Mouse (Mus musculus) heart, embryonic 14.5 days (tissue): ENCODE data around the gene Mpnd. TPM values are rescaled to one million over a fixed set of nuclear protein-coding genes. Genes with fewer than 3 reads are reported as not detected.
A peak's percentile ranks its signal among the peaks of the same experiment; 100 is the strongest.

ENCODE experiments used
- ATAC-seq: fragments of 200-750 bp; cut with Nextera tagmentation; 2 replicates; pipeline ENCODE4 v1.8.0; 2017; ENCODE audit warnings: low read depth, moderate TSS enrichment; ENCODE audit not compliant: insufficient number of reproducible peaks, insufficient read depth, low FRiP score
- H3K27ac ChIP-seq, 2 experiments: fragments of 200-500 bp in 1 of 2; fragments of 300-500 bp in 1 of 2; sonication (generic) in 1 of 2; replicated peaks in 1 of 2; 2 replicates each; pipeline ENCODE4 v1.5.1; 2012 to 2014; ENCODE audit warnings: low read depth in 2 of 2, low read length in 2 of 2, control low read depth in 1 of 2, mild to moderate bottlenecking in 1 of 2, mixed read lengths in 1 of 2; ENCODE audit not compliant: control insufficient read depth in 1 of 2, insufficient read depth in 1 of 2
- H3K27me3 ChIP-seq: fragments of 300-500 bp; sonication (generic); 2 replicates; pipeline ENCODE4 v1.6.1; 2014; ENCODE audit warnings: mild to moderate bottlenecking, low read length, control low read depth; ENCODE audit not compliant: control insufficient read depth, insufficient read depth
- H3K36me3 ChIP-seq: fragments of 300-500 bp; sonication (generic); 2 replicates; pipeline ENCODE4 v1.6.1; 2014; ENCODE audit warnings: mild to moderate bottlenecking, control low read depth, low read length, mixed read lengths; ENCODE audit not compliant: control insufficient read depth, insufficient read depth
- H3K4me1 ChIP-seq, 2 experiments: fragments of 200-500 bp in 1 of 2; fragments of 300-500 bp in 1 of 2; sonication (generic) in 1 of 2; 2 replicates each; pipeline ENCODE4 v1.6.1; 2012 to 2014; ENCODE audit warnings: low read length in 2 of 2, control low read depth in 1 of 2, mixed read lengths in 1 of 2; ENCODE audit not compliant: control insufficient read depth in 2 of 2, insufficient read depth in 2 of 2
- H3K4me2 ChIP-seq: fragments of 300-500 bp; sonication (generic); 2 replicates; pipeline ENCODE4 v1.6.1; 2014; ENCODE audit warnings: mild to moderate bottlenecking, low read length
- H3K4me3 ChIP-seq, 2 experiments: fragments of 200-500 bp in 1 of 2; fragments of 300-500 bp in 1 of 2; sonication (generic) in 1 of 2; 2 replicates each; pipeline ENCODE4 v1.5.1; 2012 to 2014; ENCODE audit warnings: low read length in 2 of 2, mild to moderate bottlenecking in 2 of 2, control low read depth in 1 of 2, low read depth in 1 of 2, moderate library complexity in 1 of 2; ENCODE audit not compliant: control insufficient read depth in 1 of 2, insufficient read depth in 1 of 2
- H3K9ac ChIP-seq: fragments of 300-500 bp; sonication (generic); 2 replicates; pipeline ENCODE4 v1.6.1; 2014; ENCODE audit warnings: mild to moderate bottlenecking, low read length
- H3K9me3 ChIP-seq: fragments of 300-500 bp; sonication (generic); 2 replicates; pipeline ENCODE4 v1.6.1; 2016; ENCODE audit warnings: low read length, control low read depth; ENCODE audit not compliant: control insufficient read depth
- WGBS: fragments of 180-500 bp; shearing (Covaris S2); extraction: QIAGEN DNeasy Blood & Tissue Kit; methylation state at CpG from one replicate; pipeline ENCODE4 v1.1.7; 2014; 5-methylcytosine and 5-hydroxymethylcytosine counted together
- polyA plus RNA-seq: library from polyadenylated mRNA; unstranded; fragments of >200 nt; fragmentation: Nextera tagmentation; extraction: Ambion mirVana; gene quantifications from 2 replicates; pipeline ENCODE4 v1.2.1, GENCODE M21; 2014

The Mpnd gene
- polyA plus RNA-seq, 1 experiment from 2014 or later = 84.4 TPM

GRCm38 (mm10) chr17:55959946-55960740, 45.4 kb upstream of the Mpnd start:
- Histone ChIP-seq H3K36me3 (peaks cover 36% of the 10 kb centered on the region), H3K27me3 (peaks cover 6% of the 10 kb centered on the region), H3K4me3 (peak overlapping the region; percentile 61 to 95), H3K27ac (peak overlapping the region; percentile 68 to 98; a peak in 2 of 4 replicates), H3K9me3 (no peaks in the 10 kb centered on the region), H3K4me2 (peak overlapping the region; percentile 75), H3K4me1 (peaks cover 18% of the 10 kb centered on the region in 2 experiments), H3K9ac (peak overlapping the region; percentile 78)
- no peak for ATAC-seq
- WGBS = 68% methylated on average over 10 of the region's 10 CpGs

- H3K4me3 ChIP-seq = no peak overlapping the region
- H3K27me3 ChIP-seq = no peaks in the 10 kb centered on the region; the same call in 1 of the 2 replicates
- H3K9ac ChIP-seq = no peak overlapping the region
- H3K4me1 ChIP-seq = peaks cover 18% of the 10 kb centered on the region in 2 experiments
- H3K27ac ChIP-seq = no peak overlapping the region
- H3K9me3 ChIP-seq = no peaks in the 10 kb centered on the region
- H3K36me3 ChIP-seq = peaks cover 39% of the 10 kb centered on the region
- no peak for ATAC-seq
- no peak overlapping the region for H3K4me2 ChIP-seq
Measured at GRCm38 (mm10) chr17:55960791-55961190, 44.7 kb upstream of the Mpnd start.

GRCm38 (mm10) chr17:55961631-55962030, 43.9 kb upstream of the Mpnd start:
- Histone ChIP-seq H3K4me2 (no peak overlapping the region), H3K9me3 (no peaks in the 10 kb centered on the region), H3K4me3 (no peak overlapping the region), H3K27me3 (no peaks in the 10 kb centered on the region; the same call in 1 of the 2 replicates), H3K4me1 (peaks cover 12 to 13% of the 10 kb centered on the region in 2 experiments), H3K36me3 (peaks cover 48% of the 10 kb centered on the region), H3K9ac (no peak overlapping the region), H3K27ac (no peak overlapping the region)
- no peak for ATAC-seq
- 93% methylated on average over 7 of the region's 7 CpGs for WGBS

- ATAC-seq = no peak
- Histone ChIP-seq H3K4me2 (no peak overlapping the region), H3K36me3 (peaks cover 57% of the 10 kb centered on the region), H3K9me3 (no peaks in the 10 kb centered on the region), H3K4me3 (no peak overlapping the region), H3K4me1 (peaks cover 12 to 15% of the 10 kb centered on the region in 2 experiments), H3K27me3 (no peaks in the 10 kb centered on the region), H3K27ac (no peak overlapping the region), H3K9ac (no peak overlapping the region)
- WGBS = 62% methylated on average over 14 of the region's 14 CpGs
Measured at GRCm38 (mm10) chr17:55963171-55963570, 42.3 kb upstream of the Mpnd start.

- 88% methylated on average over 9 of the region's 10 CpGs for WGBS
- Histone ChIP-seq H3K9ac (no peak overlapping the region), H3K36me3 (peaks cover 57% of the 10 kb centered on the region), H3K4me3 (no peak overlapping the region), H3K27ac (no peak overlapping the region), H3K4me1 (peaks cover 12 to 24% of the 10 kb centered on the region in 2 experiments), H3K4me2 (no peak overlapping the region), H3K9me3 (no peaks in the 10 kb centered on the region), H3K27me3 (no peaks in the 10 kb centered on the region)
- no peak for ATAC-seq
Measured at GRCm38 (mm10) chr17:55964496-55964895, 41.0 kb upstream of the Mpnd start.

DNA sequence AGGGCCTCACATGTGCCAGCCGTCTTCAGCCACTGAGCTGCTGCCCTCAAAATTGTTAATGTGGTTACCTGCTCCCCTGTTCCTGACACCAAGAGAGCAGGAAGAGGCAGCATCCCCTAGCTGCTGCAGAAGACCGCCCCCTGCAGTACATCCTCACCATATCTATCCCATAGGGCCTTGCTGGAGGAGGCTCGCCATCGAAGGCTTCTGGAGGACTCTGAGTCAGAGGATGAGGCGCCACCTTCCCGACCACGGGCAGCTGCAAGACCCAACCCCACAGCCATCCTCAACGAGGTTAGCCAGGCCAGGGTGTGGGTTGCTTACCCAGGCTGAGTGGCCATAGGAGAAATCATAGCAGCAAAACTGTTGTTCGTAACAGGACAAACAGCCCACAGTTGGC, 40.5 kb upstream of the Mpnd start:
- Histone ChIP-seq H3K4me3 (no peak overlapping the region), H3K27me3 (no peaks in the 10 kb centered on the region), H3K36me3 (peaks cover 57% of the 10 kb centered on the region), H3K4me2 (no peak overlapping the region), H3K4me1 (peaks cover 12 to 24% of the 10 kb centered on the region in 2 experiments; a peak in 3 of 4 replicates), H3K9me3 (no peaks in the 10 kb centered on the region), H3K9ac (no peak overlapping the region), H3K27ac (no peak overlapping the region)
- WGBS = 83% methylated on average over 9 of the region's 9 CpGs
- ATAC-seq = no peak

GRCm38 (mm10) chr17:55967186-55967585, 38.3 kb upstream of the Mpnd start:
- WGBS = 93% methylated on average over 4 of the region's 4 CpGs
- H3K9ac ChIP-seq = no peak overlapping the region

More at GRCm38 (mm10) chr17:55967186-55967585, 38.3 kb upstream of the Mpnd start:
- peaks cover 41% of the 10 kb centered on the region for H3K36me3 ChIP-seq
- peaks cover 15 to 32% of the 10 kb centered on the region in 2 experiments; a peak in 3 of 4 replicates for H3K4me1 ChIP-seq
- ATAC-seq = no peak
- no peaks in the 10 kb centered on the region for H3K9me3 ChIP-seq
- H3K4me2 ChIP-seq = no peak overlapping the region
- peaks cover 13% of the 10 kb centered on the region for H3K27me3 ChIP-seq
- H3K27ac ChIP-seq = no peak overlapping the region
- H3K4me3 ChIP-seq = no peak overlapping the region
